Mouse (Mus musculus) bone marrow, adult 2 months (tissue): ENCODE results near the gene Rapgef4.

Experiments used
- CTCF ChIP-seq: fragments of 200-500 bp; IDR thresholded peaks from 2 replicates; pipeline ENCODE4 v1.5.1; 2011; ENCODE audit warnings: low read length, control low read depth; ENCODE audit not compliant: control insufficient read depth, insufficient read depth
- POLR2A ChIP-seq: fragments of 200-500 bp; IDR thresholded peaks from 2 replicates; pipeline ENCODE4 v1.6.1; 2011; ENCODE audit warnings: low read depth, mild to moderate bottlenecking, control low read depth, low read length, borderline replicate concordance; ENCODE audit not compliant: control insufficient read depth

DNA sequence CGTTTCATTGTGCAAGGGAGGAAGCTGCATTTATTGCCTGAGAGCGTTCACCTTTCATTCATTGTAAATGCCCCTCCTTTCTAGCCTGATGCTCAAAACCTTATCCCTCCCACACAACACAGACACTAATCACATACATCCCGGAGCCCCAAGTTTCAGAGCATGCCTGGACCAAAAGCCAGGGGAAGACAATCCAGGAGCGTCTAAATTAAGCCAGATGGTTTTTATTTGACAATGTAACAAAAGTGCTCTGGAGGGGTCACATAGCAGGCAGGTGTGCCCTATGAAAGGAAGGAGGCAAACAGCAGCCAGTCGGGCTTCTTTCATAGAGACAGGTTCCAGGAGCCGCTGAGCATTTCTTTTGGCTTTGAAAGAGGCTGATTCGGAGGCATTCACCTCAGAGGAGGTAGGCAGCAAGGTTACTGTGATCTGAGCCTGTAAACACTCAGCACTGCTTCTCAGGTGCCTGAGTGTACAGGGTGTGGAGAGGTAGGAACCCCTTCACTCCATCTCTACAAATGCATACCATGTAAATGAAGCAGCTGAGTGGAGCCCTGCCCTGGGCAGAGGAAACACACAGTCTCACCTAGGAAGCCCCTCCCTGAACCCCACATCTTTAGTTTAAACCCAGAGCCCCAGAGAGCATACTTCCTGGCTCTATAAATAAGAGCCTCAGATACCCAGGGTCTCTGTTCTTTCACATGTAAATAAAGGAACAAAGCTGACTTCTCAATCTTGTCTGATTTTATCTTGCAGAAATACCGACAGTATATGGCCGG is 155.6 kb downstream of the Rapgef4 start:
- TF ChIP-seq CTCF, result no peak
- no peak for TF ChIP-seq POLR2A
